ENCODE assay signal across 10 mouse cellular contexts in genomic region chr1:121528399-121528720, GRCm38 (mm10). TPM values are rescaled to one million over a fixed set of nuclear protein-coding genes. Genes with fewer than 3 reads are reported as not detected.
A peak's percentile ranks its signal among the peaks of the same experiment; 100 is the strongest.
DNase-seq lines count a peak whose midpoint lies in the region; ATAC-seq and TF ChIP-seq lines count a peak whose summit lies in the region.
"Had no signal": no experiment of that assay in that cellular context is flagged by ENCODE, and none has a peak within 500 bp of the region (broad histone marks: within the 10 kb centered on the region; RNA-seq: fewer than 3 reads in every experiment).

TSS of gene Htr5b (minus strand) at chr1:121528465.

- H3K27me3 ChIP-seq in forebrain, embryonic 14.5 days (replicated peaks; ENCODE audit: control insufficient read depth, insufficient read depth, low read length) = peaks cover 19% of the 10 kb centered on the region
- H3K27me3 ChIP-seq in midbrain, postnatal 0 days (ENCODE audit: insufficient read depth, low read length) = peaks cover 4% of the 10 kb centered on the region; the same call in 1 of the 2 replicates

- peak; percentile 57 to 59 for DNase-seq in cerebellum, postnatal 10 days
- DNase-seq in cerebellum, adult 8-10 months = no peak
- DNase-seq in ES-CJ7 (ENCODE audit: low read depth, low spot score) = peak; percentile 88
- DNase-seq in forebrain, embryonic 14.5 days (ENCODE audit: low spot score) = peak; percentile 77
- peak; percentile 19 to 29 for DNase-seq in layer of hippocampus, postnatal 25 days (ENCODE audit: extremely low spot score in 1 of 2, low spot score in 1 of 2)
- DNase-seq in midbrain, postnatal 0 days (ENCODE audit: low spot score) = peak; percentile 65
- no peak for DNase-seq in cerebellum, adult 9-11 months
- DNase-seq in thymus, postnatal 10 days (ENCODE audit: low spot score in 2 of 2) = no peak

- H3K36me3 ChIP-seq in forebrain, embryonic 14.5 days (ENCODE audit: control insufficient read depth, insufficient read depth, low read length) = no peaks in the 10 kb centered on the region
- no peaks in the 10 kb centered on the region for H3K36me3 ChIP-seq in midbrain, postnatal 0 days (ENCODE audit: insufficient read depth, low read length)

- peaks cover 8% of the 10 kb centered on the region; the same call in 1 of the 2 replicates for H3K4me1 ChIP-seq in forebrain, embryonic 14.5 days (ENCODE audit: control insufficient read depth, insufficient read depth, low read length)
- H3K4me1 ChIP-seq in midbrain, postnatal 0 days (ENCODE audit: insufficient read depth, low read length) = 0 out of 2 replicates have a peak, but pooled peaks cover 3% of the 10 kb centered on the region

- H3K27ac ChIP-seq in forebrain, embryonic 14.5 days (ENCODE audit: low read depth, low read length) = no peak within 1 kb of the TSS
- H3K27ac ChIP-seq in midbrain, postnatal 0 days (ENCODE audit: low read depth, low read length) = no peak within 1 kb of the TSS

- H3K9me3 ChIP-seq in forebrain, embryonic 14.5 days (replicated peaks; ENCODE audit: control insufficient read depth, low read length) = no peaks in the 10 kb centered on the region
- no peaks in the 10 kb centered on the region for H3K9me3 ChIP-seq in midbrain, postnatal 0 days (ENCODE audit: low read length)

- WGBS in forebrain, embryonic 14.5 days = 4% methylated on average over 11 of the region's 11 CpGs
- WGBS in midbrain, postnatal 0 days = 6% methylated on average over 11 of the region's 11 CpGs

- peak within 1 kb of the TSS; percentile 29 for H3K4me3 ChIP-seq in forebrain, embryonic 14.5 days (ENCODE audit: low read depth, low read length)
- H3K4me3 ChIP-seq in midbrain, postnatal 0 days (ENCODE audit: low read depth, low read length) = peak within 1 kb of the TSS; percentile 33

- H3K4me2 ChIP-seq in forebrain, embryonic 14.5 days (ENCODE audit: low read length) = peak within 1 kb of the TSS; percentile 65
- H3K4me2 ChIP-seq in midbrain, postnatal 0 days (ENCODE audit: low read depth, low read length, poor library complexity, severe bottlenecking) = peak within 1 kb of the TSS; percentile 64

- TF ChIP-seq CTCF in midbrain, postnatal 0 days (IDR thresholded peaks at IDR 0.05) = no peak

- peak within 1 kb of the TSS; percentile 17; the same call in 1 of the 2 replicates for H3K9ac ChIP-seq in forebrain, embryonic 14.5 days (ENCODE audit: low read length)
- peak within 1 kb of the TSS; percentile 0; the same call in 1 of the 2 replicates for H3K9ac ChIP-seq in midbrain, postnatal 0 days (replicated peaks; ENCODE audit: low read length, poor library complexity, severe bottlenecking)

- ATAC-seq in forebrain, embryonic 14.5 days = peak; percentile 96
- peak; percentile 81 for ATAC-seq in midbrain, postnatal 0 days (ENCODE audit: low FRiP score)

RNA-seq across cellular contexts. Expression of gene Htr5b, which starts in this region (rescaled TPM):
- 0.66 and 0.73 TPM in 2 replicates for polyA plus RNA-seq in forebrain, embryonic 14.5 days (2014; fragmentation: Nextera tagmentation; extraction: Ambion mirVana)
- total RNA-seq in layer of hippocampus, postnatal 25 days (2021) = 10 to 100 TPM in 1 of 2 experiments, 1 to 10 TPM in 1; 9.1 to 10.3 TPM
- 2.7 and 5.9 TPM in 2 replicates for total RNA-seq in midbrain, postnatal 0 days (2014; rRNA removed)
- polyA plus RNA-seq in midbrain, postnatal 0 days (2015; fragmentation: Nextera tagmentation; extraction: Ambion mirVana) = 3.1 and 3.8 TPM in 2 replicates
- total RNA-seq: gastrocnemius, postnatal 4 days had no signal
- polyA plus RNA-seq: C2C12 had no signal

Comparison
In these comparisons a context has a peak if more than half of its experiments do, and no peak if none do; other contexts are left out.
1. DNase-seq: peak in cerebellum, postnatal 10 days (2 of 2), ES-CJ7 (single experiment), layer of hippocampus, postnatal 25 days (2 of 2) and midbrain, postnatal 0 days (single experiment); none in cerebellum, adult 8-10 months (single experiment), cerebellum, adult 9-11 months (single experiment) and thymus, postnatal 10 days (0 of 2).
2. Peak in DNase-seq, ATAC-seq, H3K4me3 ChIP-seq, H3K9ac ChIP-seq and H3K4me2 ChIP-seq in forebrain, embryonic 14.5 days; RNA of the gene not detected or under 1 TPM.